Mouse (Mus musculus): ENCODE results near the gene Tspan13. TPM values are rescaled to one million over a fixed set of nuclear protein-coding genes. Genes with fewer than 3 reads are reported as not detected.

The Tspan13 gene
- polyA plus RNA-seq, 1 experiment = 0.87 TPM

DNA sequence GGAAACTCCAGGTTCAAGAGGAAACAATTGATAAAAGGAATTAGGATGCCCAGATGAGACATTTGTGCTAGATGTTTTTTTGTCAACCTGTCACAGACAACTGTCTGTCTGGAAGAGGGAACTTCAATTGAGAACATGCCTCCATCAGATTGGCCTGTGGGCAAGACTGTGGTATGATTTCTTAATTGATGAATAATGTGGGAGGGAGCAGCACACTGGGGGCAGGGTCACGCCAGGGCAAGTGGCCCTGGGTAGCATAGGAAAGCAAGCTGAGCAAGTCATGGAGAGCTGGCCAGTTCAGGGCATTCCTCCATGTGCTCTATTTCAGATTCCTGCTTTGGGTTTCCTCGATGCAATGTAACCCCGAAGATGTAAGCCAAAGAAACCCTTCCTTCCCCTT is 66.4 kb downstream of the Tspan13 start:
- Histone ChIP-seq H3K4me3 (ENCODE audit: insufficient read depth, poor library complexity, severe bottlenecking) (no peak overlapping the region), H3K79me2 (ENCODE audit: control insufficient read depth, insufficient read depth) (no peaks in the 10 kb centered on the region), H3K79me3 (ENCODE audit: low read depth) (no peaks in the 10 kb centered on the region), H3K36me3 (ENCODE audit: control insufficient read depth, insufficient read depth) (no peaks in the 10 kb centered on the region), H3ac (ENCODE audit: control insufficient read depth, insufficient read length, low read depth) (no peak overlapping the region), H3K27me3 (ENCODE audit: control insufficient read depth, insufficient read depth, insufficient read length) (no peaks in the 10 kb centered on the region)
- no peak for TF ChIP-seq CTCF (IDR thresholded peaks at IDR 0.05; ENCODE audit: control insufficient read depth, insufficient read depth, insufficient read length)
- TF ChIP-seq MAX (IDR thresholded peaks at IDR 0.05) = no peak
- no peak for TF ChIP-seq USF1 (IDR thresholded peaks at IDR 0.05; ENCODE audit: low read depth)
- no peak for TF ChIP-seq FOSL1 (IDR thresholded peaks at IDR 0.05; ENCODE audit: insufficient read depth, low read length, poor library complexity, severe bottlenecking)
- TF ChIP-seq MYOG (IDR thresholded peaks at IDR 0.05; ENCODE audit: control insufficient read depth, extremely low read depth, insufficient read length) = no peak
- TF ChIP-seq CEBPB (IDR thresholded peaks at IDR 0.05; ENCODE audit: low read depth) = no peak
- TF ChIP-seq MYOD1 (IDR thresholded peaks at IDR 0.05; ENCODE audit: control insufficient read depth, insufficient read length, low read depth) = no peak

DNA sequence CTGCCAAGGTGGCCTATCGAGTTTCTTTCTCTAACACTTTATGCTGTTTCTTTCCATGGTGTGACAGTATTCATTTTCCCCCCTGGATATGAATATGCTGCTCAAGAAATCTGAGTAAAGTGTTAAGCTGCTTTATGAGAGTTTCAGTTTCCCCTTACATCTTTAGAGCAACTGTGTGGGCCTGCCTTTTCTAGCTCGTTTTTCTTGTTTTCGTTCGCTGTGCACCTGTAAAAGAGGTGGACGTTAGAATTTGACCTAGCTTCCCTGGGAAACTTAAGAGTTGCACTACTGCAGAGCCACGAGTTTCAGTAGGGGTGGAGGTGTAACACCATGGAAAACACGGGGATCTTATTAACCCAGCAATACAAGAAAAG is 75.5 kb downstream of the Tspan13 start:
- Histone ChIP-seq H3K36me3 (ENCODE audit: control insufficient read depth, insufficient read depth) (no peaks in the 10 kb centered on the region), H3K4me3 (ENCODE audit: insufficient read depth, poor library complexity, severe bottlenecking) (no peak overlapping the region), H3K79me2 (ENCODE audit: control insufficient read depth, insufficient read depth) (no peaks in the 10 kb centered on the region), H3ac (ENCODE audit: control insufficient read depth, insufficient read length, low read depth) (no peak overlapping the region), H3K79me3 (ENCODE audit: low read depth) (no peaks in the 10 kb centered on the region), H3K27me3 (ENCODE audit: control insufficient read depth, insufficient read depth, insufficient read length) (no peaks in the 10 kb centered on the region)
- no peak for TF ChIP-seq MYOG (IDR thresholded peaks at IDR 0.05; ENCODE audit: control insufficient read depth, extremely low read depth, insufficient read length)
- TF ChIP-seq MYOD1 (IDR thresholded peaks at IDR 0.05; ENCODE audit: control insufficient read depth, insufficient read length, low read depth) = no peak
- no peak for TF ChIP-seq CTCF (IDR thresholded peaks at IDR 0.05; ENCODE audit: control insufficient read depth, insufficient read depth, insufficient read length)
- no peak for TF ChIP-seq MAX (IDR thresholded peaks at IDR 0.05)
- TF ChIP-seq USF1 (IDR thresholded peaks at IDR 0.05; ENCODE audit: low read depth) = no peak
- TF ChIP-seq FOSL1 (IDR thresholded peaks at IDR 0.05; ENCODE audit: insufficient read depth, low read length, poor library complexity, severe bottlenecking) = no peak
- no peak for TF ChIP-seq CEBPB (IDR thresholded peaks at IDR 0.05; ENCODE audit: low read depth)

DNA sequence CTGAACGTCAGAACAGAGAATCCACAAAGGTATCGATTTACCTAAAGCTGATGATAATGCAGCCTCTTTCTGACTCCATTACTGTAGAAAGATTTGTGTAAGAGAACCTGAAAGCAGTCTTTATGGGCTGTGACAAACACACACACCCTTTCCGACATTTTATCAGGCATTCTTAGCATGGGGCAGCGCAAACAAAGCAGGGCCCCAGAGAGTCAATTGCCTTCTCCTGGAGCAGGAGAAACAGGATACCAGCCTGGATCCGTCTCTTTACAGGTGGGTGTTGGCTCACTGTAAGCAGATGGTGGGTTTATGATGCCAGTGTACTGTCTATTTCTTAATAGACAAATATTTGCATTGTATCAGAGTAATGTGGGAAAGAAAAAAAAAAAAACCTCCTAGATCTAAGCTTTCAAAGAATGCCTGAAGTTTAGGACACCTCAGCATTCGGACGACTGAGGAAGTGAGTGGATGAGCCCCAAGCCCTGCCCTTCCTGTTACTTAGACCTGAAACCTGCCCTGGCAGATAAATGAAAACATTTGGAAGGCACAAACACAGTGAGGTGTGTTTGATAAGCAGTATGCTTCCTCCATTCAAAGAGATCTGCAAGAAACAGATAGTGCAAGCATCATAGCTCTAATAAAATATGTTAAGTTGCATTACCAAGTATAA is 76.1 kb downstream of the Tspan13 start:
- Histone ChIP-seq H3K27me3 (ENCODE audit: control insufficient read depth, insufficient read depth, insufficient read length) (no peaks in the 10 kb centered on the region), H3K36me3 (ENCODE audit: control insufficient read depth, insufficient read depth) (no peaks in the 10 kb centered on the region), H3K79me2 (ENCODE audit: control insufficient read depth, insufficient read depth) (no peaks in the 10 kb centered on the region), H3ac (ENCODE audit: control insufficient read depth, insufficient read length, low read depth) (no peak overlapping the region), H3K79me3 (ENCODE audit: low read depth) (no peaks in the 10 kb centered on the region), H3K4me3 (ENCODE audit: insufficient read depth, poor library complexity, severe bottlenecking) (no peak overlapping the region)
- no peak for TF ChIP-seq MYOD1 (IDR thresholded peaks at IDR 0.05; ENCODE audit: control insufficient read depth, insufficient read length, low read depth)
- no peak for TF ChIP-seq MAX (IDR thresholded peaks at IDR 0.05)
- no peak for TF ChIP-seq CEBPB (IDR thresholded peaks at IDR 0.05; ENCODE audit: low read depth)
- no peak for TF ChIP-seq CTCF (IDR thresholded peaks at IDR 0.05; ENCODE audit: control insufficient read depth, insufficient read depth, insufficient read length)
- no peak for TF ChIP-seq FOSL1 (IDR thresholded peaks at IDR 0.05; ENCODE audit: insufficient read depth, low read length, poor library complexity, severe bottlenecking)
- TF ChIP-seq MYOG (IDR thresholded peaks at IDR 0.05; ENCODE audit: control insufficient read depth, extremely low read depth, insufficient read length) = no peak
- TF ChIP-seq USF1 (IDR thresholded peaks at IDR 0.05; ENCODE audit: low read depth) = no peak

Other genes starting within 250 kb of the Tspan13 start
- gene Agr3, start 116.9 kb downstream of the Tspan13 start, polyA plus RNA-seq (2012; fragmentation: generic; extraction: Trizol) = not detected
- gene Agr2, start 49.6 kb downstream of the Tspan13 start, polyA plus RNA-seq (2012; fragmentation: generic; extraction: Trizol) = not detected
- 8.3 TPM for gene Ankmy2, start 114.6 kb upstream of the Tspan13 start, polyA plus RNA-seq (2012; fragmentation: generic; extraction: Trizol)
- gene Bzw2, start 115.6 kb upstream of the Tspan13 start, polyA plus RNA-seq (2012; fragmentation: generic; extraction: Trizol) = 101 TPM
- gene Lrrc72, start 210.9 kb upstream of the Tspan13 start, polyA plus RNA-seq (2012; fragmentation: generic; extraction: Trizol) = not detected